Mouse (Mus musculus): ENCODE measurements around the gene 4921524J17Rik.

The 4921524J17Rik gene

DNA sequence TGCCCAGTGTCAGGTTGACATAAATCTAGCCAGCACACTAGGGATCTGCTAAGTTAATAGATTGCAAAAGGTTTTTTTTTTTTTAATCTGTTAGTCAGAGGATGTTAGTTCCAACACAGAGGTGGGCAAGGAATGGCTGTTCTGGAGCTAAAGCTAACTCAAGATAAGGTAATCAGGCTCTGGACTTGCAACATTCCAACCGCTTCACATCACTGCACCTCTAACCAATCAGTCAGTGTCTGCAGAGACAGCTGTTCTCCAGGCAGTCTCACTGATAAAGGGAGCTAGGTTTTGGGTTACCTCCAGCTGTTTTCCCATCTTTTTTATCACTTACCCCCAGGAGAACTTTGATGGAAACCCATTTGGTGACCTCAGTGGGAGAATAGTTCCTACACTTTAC is 41.2 kb downstream of the 4921524J17Rik start:
- in situ Hi-C loops (cut with MboI, MseI) = no loop called here

DNA sequence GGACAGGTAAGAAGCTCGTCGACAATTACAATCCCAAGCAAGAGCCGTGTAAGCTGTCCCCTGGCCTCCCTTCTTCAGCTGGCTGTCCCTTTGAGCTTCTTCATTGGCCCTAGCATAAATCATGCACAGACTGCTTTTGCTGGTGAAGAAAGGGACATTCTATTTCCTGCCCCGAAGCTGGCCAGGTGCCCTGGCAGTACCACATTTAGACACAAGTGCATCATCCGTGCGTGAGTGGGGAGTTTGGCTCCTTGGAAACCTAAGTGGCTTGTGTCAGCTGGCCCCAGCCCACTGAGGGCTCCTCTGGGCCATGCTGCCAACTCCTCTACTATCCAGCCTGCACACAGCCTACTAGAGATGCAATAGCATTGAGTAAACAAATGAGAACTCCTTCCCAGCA is 46.4 kb downstream of the 4921524J17Rik start, which contains the start of gene Mylk3:
Gene Mylk3, minus strand, starts transcription at position 141 of the 400 bp plus-strand sequence.
- in situ Hi-C loops (cut with MboI, MseI) = no loop called here

DNA sequence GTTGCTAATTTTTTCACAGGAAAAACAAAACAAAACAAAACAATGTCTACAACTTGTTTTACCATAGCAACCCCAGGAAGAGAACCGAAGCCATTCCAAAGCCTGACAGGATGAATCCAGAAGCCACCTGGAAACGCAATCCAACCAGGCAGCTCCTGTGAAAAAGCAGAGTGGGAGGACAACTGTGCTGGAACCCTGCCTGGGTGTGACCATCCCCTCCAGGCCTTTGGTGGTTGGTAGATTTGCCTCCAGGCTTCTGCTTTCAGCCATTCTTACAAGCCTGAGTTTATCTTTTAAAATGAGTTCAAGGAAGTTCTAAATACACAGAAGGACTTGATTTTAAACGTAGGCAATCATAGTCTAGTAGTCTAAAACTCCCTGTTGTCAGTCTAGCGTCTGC is 50.7 kb downstream of the 4921524J17Rik start:
- in situ Hi-C loops (cut with MboI, MseI) = no loop called here

DNA sequence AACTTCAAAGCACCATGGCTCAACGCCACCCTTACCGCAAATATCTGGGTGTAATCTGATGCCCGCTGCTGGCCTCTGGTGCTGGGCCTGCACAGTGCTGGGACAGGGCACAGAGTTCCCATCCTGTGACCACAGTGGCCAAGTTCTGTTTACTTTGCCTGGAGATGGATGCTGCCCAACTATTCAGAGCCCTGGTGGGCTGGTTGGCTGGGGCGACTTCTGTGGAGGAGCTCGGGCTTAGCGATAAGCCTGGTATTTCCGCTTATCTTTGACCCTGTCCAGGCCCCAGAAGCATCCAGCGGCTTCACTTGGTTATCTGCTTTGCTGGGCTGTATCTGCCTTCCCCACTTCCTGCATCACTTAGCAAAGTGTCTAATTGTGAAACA is 51.8 kb downstream of the 4921524J17Rik start:
- in situ Hi-C loops (cut with MboI, MseI) = no loop called here

DNA sequence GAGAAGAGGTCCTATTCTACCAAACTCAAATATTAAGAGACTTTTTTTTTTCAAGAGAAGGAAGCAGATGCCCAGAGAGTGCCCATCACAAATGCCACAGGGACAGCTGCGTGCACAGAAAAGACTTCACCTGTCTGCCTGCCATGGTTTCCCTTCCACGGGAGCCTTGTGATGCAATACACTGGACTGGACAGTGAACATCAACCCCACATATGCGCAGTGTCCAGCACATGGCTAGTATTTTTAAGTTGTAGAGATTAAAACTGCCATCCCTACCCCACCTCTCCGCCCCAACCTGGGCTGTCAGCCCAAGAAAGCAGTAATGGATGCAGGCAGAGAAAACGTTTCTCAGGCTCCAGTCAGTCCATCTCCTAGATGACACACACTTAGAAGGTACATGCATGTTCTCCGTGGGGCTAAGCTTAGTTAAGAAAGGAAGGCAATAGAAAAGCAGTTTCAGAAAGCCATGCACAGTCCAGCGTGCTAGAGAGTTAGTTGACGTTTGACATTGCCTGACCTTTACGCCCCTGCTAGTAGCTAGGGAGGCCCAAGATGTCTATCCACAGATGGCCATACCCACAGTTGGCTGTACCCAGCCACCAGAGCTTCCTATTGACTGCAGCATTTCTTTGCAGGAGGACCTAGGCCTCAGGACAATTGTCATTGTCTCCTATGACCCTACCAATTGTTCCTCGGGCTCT is 52.4 kb downstream of the 4921524J17Rik start:
- in situ Hi-C loops (cut with MboI, MseI) = no loop called here

DNA sequence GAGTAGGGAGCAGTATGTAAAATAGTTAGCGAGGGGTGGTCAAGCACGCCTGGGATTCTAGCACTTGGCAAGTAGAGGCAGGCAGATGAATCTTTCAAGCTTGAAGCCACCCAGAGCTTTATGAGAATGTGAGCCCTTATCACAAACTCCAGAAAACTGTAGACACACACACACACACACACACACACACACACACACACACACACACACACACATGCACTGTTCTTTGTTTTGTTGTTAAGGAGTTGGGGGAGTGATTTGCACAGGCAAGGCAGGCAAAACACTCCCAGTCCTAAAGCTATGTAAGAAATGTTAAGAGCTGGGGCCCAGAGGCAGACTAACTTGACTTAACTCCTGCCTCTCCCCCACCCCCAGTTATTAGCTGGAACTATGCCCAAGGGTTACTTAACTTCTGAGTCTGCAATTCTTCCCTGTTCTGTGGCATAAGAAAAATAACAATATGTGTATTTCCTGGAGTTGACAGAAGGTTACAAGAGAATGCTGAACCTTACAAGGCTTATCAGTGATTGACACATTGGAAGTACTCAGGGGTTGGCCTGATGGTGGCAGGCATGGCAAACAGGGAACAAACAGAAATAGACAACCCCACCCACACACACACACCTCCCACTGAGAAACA is 53.4 kb downstream of the 4921524J17Rik start:
- in situ Hi-C loops (cut with MboI, MseI) = no loop called here

DNA sequence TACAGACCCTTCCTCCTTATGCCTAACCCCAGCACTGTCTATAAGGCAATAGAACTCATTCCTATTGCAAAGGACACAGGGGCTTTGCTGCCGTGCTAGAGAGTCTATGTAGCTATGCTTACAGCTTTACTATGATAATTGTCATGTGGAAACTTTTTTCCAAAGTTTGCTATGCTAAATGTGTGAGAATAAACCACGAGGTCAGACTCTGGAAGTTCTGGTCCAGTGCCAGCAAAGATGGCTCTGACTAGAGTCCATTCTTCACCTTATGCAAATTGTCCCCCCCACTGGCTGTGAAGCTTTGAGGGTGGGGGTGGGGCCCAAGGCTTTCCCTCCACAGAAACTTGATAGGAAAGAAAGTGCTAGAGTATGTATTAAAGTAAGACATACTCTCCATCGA is 56.1 kb downstream of the 4921524J17Rik start:
- in situ Hi-C loops (cut with MboI, MseI) = no loop called here

DNA sequence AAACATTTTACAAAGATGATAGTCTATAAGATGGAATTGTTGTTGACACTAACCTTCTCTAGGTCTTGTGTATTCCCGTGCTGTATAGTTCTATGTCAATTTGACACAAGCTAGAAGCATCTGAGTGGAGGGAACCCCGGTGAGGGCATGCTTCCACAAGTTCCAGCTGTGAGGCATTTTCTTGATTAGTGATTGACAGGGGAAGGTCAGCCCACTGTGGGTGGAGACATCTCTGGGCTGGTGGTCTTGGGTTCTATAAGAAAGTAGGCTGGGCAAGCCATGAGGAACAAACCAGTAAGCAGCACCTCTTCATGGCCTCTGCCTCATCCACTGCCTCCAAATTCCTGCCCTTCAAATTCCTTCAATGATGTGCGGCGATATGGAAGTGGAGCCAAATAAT is 58.3 kb downstream of the 4921524J17Rik start:
- in situ Hi-C loops (cut with MboI, MseI) = no loop called here

DNA sequence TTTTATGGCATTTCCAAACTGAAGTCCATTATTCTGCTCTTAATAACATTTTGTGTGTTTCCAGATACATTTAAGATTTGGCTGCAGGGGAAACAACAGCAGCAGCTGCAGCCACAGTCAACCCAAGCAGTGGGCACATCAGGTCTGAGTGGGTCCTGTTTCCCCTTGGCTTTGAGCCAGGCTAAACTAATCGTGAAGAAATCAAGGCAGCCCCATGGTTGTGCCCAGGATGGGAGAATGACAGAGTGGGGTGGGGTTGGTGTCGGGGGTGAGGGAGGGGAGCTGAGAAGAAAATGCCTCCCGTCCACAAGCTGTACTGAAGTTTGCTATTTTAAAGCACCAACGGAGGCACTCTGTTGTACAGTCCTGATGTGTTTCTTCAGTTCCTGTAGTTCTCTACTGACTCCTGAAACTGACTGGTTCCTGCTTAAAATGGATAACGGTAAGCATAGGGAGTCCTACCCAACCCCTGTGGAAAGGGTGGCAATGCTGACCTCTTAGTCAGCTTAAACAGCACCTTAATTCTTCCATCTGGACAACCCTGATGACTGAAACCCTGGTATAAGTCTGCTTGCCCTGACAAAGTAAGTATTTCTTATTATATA is 59.1 kb downstream of the 4921524J17Rik start:
- in situ Hi-C loops (cut with MboI, MseI) = no loop called here

DNA sequence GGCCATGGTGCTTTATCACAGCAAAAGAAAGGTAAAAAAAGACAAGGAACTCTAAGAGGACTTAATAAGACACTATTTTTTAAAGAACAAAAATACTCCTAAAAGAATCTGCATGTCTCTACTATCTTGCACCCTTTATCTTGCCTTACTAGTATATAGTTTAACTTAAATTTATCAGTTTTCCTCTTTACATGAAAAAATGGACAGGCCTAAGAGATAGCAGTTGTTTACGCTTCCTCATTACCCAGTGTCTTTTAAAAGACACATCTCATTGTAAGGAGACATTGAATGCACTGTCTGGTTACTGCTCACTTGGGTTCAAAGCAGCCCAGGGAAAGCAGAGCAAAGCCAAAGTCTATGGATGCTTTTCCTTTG is 60.2 kb downstream of the 4921524J17Rik start:
- in situ Hi-C loops (cut with MboI, MseI) = no loop called here

DNA sequence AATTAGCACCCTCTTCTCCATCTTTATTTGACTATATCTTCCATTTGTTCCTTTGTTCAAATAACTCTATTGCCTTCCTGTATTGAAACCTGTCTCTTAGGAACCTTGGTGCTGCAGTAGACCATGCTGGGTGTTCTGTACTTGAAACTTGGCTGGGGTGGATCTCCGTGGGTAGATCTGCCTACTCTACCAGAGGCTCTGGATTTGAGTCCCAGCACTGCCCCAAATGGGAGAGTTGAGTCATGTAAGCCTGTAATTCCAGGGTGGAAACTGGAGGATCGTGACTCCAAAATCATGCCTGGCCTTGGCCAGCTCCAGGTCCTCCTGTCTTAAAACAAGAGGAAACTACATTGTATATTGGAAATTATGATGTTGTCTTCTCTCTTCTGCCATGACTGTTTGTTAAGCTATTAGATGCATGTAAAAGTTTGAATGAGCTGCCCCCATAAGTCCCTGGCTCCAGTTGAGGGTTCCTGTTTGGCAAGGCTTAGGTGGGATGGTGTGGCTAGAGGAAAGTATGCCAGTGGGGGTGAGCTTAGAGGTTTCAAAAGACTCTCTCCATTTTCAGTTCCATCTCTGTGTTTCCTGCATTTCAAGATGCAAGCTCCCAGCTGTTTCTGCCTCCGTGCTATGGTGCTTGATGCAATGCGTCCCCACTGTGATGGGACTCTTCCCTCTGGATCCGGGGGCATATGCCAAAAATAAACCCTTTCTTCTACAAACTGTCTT is 60.7 kb downstream of the 4921524J17Rik start:
- in situ Hi-C loops (cut with MboI, MseI) = no loop called here

DNA sequence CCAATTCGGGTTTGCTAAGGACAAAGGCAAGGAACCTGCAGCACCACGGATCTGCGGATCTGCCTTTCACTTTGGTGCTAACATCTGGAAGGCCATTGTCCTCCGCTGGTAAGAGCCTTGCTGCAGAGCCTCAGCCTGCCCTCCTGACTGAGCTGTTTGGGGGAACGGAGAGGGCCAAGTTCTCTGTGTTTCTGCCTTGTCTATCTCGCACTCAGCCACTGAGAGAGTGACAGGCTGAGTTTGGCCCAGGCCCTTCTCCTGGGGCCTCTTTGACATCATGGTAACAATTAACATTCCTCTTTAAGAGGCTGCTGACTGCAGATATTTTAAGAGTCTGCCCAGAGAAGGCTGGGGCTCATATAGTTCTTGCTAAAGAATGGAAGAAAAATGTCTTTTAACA is 67.5 kb downstream of the 4921524J17Rik start:
- in situ Hi-C loops (cut with MboI, MseI) = no loop called here

DNA sequence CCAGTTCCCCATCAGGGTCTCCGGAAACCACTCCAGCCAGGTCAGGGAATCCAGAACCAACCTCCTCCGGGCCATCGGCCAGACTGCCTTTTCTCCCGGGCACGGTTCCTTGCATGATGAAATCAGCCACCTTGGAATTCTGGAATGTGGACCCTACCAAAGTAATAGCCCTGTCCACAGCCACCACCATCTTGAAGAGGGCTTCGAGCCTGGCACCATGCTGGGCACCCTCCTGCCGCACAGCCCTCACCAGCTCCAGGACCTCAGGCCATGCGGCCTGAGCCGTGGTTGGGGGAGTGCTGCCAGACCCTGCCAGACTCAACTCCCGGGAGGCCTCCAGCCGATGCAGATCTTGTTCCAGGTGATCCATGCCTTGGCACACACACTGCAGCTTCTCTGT is 68.0 kb downstream of the 4921524J17Rik start:
- in situ Hi-C loops (cut with MboI, MseI) = no loop called here

DNA sequence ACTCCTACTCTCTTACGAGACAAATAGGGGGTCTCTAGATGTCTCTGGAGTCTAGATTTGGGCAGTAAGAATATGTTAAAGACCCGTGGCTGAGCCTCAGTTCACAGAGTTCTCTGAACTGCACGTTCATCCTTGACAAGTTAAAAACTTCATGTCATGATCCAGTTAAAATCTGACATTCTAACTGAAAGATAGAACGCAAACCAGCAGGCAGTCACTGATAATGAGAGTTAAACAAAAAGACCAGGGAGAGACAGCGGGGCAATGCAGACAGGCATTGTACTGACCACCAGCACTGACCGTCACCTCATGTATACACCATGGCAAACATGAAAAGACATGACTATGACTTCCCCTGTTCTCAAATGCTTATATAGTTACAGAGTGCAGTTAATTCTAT is 69.2 kb downstream of the 4921524J17Rik start:
- in situ Hi-C loops (cut with MboI, MseI) = no loop called here

DNA sequence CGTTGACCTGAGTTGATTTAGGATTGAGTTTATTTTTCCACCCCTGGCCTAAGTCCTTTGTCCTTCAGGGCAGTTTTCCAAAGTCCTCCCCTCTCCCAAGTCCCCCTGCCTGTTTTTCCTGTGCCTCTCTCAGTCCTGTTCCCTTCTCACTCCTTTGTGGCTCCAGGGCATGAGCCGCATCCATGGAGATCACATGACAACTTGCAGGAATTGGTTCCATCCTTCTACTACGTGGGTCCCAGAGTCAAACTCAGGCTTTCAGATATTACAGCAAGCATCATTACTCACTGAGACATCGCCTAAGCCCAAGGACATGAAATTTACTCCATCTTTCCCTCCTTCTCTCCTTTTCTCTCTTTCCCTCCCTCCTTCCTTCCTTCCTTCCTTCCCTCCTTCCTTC is 70.4 kb downstream of the 4921524J17Rik start:
- in situ Hi-C loops (cut with MboI, MseI) = no loop called here

All from regulatory T cell (primary cell).